Mouse (Mus musculus) layer of hippocampus, adult 9-11 months (tissue): Measurements from ENCODE around the gene Magi2.
"Not testable (repeated sequence)": the region's sequence is repeated elsewhere in the genome, so short reads cannot be mapped to it uniquely, and the experiment has no call there.

Experiments used
- DNase-seq: peaks from one replicate; pipeline ENCODE4 v3.0.0; 2022

Magi2 gene

DNA sequence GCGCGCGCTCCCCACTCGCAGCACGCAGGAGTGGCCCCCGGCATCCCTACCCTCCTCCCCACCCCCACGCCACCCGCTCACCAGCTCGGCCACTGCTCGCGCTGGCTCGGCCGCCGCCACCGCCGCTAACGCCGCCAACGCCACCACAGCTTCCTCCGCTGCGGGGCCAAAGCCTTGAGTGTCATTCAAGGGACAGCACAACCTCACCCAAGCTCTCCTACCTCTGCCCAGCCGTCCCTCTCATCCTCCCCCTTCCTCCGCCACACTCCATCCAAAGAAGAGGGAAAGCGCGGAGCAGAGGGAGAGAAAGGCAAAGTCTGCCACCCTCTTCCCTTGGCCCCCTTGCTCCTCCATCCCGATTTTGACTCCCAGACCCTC, at the start of gene Magi2:
TSS of gene Magi2 (plus strand) at position 171 of the 378 bp plus-strand sequence.
- DNase-seq, result no peak

DNA sequence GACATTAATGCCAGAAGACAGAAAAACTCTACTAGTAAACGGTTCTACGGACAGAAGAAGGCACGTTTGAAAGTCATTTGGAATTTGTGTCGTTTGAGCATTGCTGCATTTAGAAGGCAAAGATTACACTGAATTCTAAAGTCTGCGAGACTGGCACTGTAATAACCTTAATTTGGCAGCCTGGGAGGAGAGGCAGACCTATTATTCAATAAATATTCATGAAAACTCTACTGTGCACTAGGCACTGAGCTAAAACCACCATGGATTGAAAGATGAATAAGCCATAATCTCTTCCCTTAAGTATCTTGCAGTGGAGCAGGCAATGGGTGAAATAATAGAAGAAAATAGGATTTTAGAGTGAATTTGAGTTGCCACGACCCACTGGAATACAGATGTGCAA, 48.2 kb upstream of the Magi2 start:
- DNase-seq, result no peak

DNA sequence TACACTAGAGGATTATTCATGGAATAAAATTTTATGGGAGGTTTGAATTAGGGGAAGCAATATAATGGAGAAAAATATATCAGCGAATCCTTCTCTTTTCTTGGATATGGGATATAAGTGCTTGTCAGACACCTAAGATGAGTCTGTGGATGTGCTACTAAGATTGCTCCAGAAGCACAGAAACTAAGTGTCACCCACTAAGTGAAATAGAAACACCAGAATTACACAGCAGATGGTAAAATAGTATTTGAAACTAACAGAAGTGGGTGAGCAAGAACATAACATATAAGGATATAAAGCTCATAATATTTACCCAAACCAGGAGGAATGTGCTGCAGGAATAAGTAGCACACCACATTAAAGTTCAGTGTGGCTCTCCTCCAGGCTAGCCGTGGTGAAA, 40.7 kb upstream of the Magi2 start:
- DNase-seq, result no peak

DNA sequence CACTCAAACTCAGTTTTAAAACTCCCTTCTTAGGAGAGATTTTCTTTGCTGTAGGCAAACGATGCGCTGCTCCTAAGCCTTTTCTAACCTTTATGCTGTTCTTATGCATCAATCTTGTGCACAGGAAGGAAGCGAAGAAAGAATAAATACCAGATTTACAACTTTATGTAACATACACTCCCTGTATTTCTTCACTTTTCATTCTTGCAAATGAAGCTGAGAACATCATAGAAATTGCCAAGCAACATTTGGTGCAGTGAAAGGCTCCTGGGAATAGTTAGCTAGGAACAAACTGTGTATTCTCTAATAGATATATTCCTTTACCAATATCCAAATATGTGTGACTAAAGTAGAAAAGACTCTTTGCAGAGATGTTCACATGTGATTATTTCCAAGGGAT, 15.2 kb upstream of the Magi2 start:
- no peak for DNase-seq

DNA sequence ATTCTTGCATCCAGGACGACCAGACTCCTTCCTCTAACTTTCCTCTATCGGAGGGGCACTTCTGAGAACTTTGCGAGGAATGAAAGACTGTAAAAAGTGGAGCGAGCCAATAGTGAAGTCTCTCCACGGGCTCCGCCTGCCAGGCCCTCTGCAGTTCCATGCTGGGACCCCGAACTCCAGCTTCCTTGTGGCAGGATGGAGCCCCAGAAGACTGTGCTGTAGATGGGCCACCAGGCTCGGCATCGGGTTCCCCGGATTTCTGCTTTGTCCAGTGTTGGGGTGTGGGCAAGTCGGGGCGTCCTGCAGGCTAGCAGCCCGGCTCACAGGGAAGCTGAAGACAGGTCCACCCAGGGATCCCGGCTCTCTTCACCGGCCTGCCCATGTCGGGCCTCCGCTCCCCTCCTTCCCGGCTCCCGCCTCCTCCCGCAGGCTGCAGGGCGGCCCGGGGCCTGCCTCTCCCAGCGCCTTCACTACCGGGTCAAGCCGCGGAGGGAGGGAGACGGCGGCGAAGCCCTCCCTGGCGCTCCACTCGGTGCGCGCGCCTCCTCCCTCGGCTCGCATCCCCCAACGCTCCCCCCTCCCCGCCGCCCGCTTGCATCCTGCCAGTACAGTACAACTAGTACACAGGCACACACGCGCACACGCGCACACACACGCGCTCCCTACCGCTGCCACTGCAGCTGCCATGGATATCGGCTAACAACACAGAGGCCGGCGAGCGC, 531 bp upstream of the Magi2 start:
- DNase-seq, result peak; percentile 95

DNA sequence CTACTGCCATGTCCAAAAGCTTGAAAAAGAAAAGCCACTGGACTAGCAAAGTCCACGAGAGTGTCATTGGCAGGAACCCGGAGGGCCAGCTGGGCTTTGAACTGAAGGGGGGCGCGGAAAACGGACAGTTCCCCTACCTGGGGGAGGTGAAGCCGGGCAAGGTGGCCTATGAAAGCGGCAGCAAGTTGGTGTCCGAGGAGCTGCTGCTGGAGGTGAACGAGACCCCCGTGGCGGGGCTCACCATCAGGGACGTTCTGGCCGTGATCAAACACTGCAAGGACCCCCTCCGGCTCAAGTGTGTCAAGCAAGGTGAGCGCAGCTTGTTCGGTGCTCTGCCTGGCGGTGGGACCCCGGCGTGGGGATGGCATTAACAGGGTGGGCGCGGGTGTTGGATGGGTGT, 445 bp downstream of the Magi2 start:
- peak; percentile 29 for DNase-seq

DNA sequence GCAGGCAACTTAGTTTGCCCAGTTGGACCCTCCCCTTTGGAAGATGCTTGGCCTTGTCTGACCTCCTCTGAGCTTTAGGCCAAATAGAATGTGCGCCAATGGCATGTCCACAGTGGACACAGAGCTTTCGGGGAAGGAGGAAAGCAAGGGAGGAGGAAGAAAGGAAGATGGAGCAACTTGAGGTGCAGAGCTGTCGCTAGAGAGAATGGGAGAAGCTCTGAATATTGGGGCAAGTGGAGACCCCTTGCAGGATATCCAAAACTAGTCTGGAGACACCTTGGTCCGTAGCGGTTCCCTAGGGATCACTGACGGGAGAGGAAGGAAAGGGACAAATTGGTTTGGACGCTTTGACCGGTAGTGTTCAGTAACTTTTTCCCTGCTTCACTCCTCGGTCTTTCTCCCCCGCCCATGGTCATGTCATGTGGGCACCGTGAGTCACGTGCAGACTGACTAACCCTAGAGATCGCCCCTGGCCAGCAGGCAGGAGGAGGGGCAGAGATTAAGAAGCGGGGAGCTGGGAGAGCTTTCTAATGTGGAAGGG, 1.0 kb downstream of the Magi2 start:
- peak; percentile 66 for DNase-seq

DNA sequence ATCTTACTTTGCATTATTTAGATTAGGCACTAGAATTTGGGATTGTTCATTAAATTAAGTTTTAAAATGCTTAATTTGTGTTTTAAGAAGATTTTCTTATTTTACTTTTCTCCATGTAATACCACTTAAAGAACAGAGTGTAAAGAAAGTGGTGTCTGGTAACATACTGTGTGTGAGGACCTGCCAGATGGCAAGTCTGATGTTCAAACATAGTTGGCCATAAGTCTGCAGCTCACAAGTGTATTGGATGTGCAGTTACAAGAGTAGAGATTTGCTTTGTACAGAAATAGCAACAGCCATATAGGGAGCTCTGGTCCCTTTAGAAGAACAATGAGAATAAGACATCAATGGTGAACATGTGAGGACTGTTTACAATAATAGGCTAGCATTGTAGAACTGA, 15.0 kb downstream of the Magi2 start:
- DNase-seq, result peak; percentile 43

DNA sequence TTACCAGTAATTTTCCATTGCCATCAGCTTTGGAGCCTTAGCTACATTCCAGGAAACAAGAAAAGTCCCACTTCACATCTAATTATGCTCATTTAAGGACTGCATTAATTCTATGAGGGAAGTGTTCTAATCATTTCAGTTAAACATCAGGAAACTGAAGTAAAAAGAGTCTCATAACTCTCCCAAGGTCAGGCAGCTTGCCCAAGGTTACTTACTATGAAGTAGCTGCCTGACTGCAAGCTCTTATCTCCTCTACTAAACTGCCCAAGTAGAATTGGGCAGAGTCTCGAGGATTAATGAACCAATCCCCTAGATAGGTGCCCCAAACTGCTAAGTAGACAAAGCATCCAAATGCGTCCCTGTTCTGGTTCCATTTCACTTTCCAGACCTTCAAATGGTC, 19.6 kb downstream of the Magi2 start:
- no peak for DNase-seq

DNA sequence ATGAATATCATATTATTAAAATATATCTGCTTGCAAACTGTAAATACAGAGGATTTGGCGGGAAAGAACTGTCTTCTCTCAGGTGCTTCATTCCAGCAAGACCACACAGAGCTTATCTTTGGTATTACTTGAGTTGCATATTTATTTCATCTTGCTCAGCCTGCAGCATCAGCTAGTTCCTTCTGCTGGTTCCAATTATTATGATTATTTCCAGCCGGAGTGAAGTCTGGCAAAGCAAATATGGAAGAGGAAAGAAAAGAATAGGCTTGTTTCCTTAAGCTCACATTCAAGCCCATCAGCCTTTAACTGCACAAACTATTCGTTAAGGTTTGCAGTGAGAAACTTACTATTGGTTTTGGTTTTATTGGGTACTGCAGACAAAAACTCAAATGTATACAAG, 20.4 kb downstream of the Magi2 start:
- DNase-seq, result no peak

DNA sequence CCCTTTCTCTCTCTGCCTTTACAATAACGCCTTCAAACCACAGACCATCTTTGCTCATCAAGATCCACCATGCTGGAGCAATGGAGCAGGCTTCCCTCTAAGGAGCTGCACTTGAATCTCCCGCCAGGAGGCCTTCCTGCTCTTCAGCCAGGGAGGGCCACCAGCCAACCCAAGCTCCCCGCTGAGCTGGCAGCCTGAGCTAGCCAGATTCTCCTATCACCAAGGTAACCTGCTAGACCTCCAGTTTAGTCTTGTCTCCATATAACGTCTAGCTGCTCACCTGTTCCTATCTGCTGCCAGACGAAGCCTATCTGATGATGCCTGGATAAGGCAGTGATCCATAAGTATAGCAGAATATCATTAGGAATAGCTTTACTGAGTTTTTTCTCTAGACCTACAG, 36.0 kb downstream of the Magi2 start:
- DNase-seq, result no peak

DNA sequence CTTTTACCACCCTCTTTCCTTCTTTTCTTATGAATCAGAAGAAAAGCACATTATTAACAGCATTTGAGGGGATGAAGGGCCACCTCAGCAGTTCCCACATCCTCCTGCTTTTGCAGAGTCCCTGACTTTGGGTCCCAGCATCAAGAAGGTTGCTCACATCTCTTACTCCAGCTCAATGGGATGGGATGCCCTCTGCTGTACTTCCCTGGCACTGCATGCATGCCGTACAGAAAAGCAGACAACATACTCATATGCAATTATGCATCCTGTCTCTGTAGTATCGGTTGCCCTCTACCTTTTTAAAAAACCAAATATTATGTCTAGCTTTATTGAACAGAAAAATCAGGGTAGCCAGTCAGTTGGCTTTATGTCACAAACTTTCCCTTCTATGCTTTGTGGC, 37.8 kb downstream of the Magi2 start:
- no peak for DNase-seq

DNA sequence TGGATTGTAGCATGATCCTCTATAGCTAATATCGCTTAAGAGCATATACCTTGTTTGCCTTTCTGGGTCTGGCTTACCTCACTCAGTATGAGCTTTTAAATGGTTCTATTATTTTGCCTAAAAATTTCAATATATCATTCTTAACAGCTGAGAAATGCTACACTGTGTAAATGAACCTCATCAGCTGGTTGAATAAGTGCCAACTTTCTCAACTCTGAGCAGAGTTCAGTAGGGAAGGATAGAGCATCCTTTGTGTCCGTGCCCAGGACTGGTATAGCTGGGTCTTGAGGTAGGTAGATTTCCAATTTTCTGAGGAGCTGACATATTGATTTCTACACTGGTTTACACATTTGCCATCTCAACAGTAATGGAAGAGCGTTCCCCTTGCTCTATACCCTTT, 65.7 kb downstream of the Magi2 start:
- no peak for DNase-seq

DNA sequence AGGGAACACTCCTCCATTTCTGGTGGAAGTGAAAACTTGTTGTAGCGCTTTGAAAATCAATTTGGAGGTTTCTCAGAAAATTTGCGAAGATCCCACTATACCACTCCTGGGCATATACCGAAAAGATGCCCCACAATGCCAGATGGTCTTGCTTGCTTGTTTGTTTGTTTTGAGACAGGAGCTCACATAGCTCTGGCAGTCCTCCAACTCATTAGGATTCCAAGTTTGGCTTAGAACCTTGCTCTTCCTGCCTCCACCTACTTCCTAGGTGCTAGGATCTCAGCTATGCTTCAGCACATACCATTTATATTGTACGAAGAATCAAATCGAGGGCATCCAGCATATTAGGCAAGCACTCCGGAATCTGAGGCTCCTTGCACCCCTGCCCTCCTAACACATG, 79.8 kb downstream of the Magi2 start:
- no peak for DNase-seq

DNA sequence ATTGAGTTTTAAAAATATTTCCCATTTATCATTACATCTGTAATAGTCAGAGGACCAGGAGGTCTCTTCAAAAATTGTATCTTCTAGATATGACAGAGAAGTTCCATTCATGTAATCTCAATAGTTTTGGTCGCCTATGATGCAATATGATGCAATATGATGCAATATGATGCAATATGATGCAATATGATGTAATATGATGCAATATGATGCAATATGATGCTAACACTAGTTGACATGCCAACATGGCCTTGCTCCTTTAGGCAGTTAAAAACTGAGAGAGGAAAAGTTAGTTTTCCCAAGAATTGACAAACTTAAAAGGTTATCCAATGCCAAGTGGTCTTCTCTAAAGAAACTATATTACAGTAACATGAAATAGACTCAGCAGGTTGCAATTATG, 83.0 kb downstream of the Magi2 start:
- no peak for DNase-seq

DNA sequence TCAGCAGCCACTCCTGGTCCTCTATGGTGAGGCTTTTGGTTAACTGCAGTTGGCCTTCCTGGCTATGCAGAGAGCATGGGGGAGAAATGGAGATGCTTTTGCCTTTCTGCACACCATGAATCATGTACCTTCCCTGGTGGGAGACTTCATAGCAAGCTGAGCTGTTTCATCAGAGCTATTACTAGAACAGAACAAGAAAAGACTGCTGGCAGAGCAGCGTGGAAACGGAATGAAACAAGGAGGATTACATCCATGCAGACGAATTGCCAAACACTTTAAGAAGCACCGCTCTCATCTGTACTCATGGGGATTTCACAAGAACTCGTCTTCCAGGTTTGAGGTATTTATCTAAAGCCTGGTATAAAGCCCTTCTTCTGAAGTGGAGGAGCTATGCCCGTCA, 95.7 kb downstream of the Magi2 start:
- no peak for DNase-seq

DNA sequence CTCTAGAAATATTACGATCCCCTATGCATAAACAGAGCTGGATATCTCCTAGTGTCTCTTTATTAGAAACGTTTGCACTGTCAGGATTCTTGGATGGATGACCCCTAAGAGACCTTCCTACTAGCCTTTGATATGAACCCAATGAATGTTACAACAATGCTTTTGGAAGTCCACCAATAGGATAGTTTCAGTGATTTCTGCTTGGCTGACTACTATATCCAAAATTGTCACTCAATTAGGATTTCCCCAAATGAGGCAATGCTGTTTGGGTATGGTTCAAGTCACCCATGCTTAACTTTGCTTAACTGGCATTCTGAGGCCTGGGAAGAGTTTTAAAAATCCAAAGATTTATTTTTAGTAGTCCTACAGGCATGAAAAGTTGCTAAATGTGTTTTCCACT, 110.7 kb downstream of the Magi2 start:
- DNase-seq, result no peak

DNA sequence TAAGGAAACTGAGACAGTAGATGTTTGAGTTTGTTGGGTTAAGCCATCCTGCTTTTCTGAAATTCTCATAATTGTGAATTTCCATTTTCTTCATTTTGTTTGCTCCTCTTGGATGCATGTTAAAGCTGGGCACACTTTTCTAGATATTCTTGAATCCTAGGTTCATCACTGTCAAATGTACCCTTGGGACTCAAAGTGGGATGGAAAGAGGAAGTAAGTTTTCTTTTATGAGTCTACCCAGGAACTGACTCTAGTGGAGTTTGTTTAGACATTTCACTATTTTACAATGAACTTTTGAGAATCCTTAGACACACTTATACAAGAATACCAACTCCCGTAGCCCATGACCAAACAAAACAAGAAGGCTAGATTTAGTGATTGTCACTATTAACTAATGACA, 141.3 kb downstream of the Magi2 start:
- no peak for DNase-seq

DNA sequence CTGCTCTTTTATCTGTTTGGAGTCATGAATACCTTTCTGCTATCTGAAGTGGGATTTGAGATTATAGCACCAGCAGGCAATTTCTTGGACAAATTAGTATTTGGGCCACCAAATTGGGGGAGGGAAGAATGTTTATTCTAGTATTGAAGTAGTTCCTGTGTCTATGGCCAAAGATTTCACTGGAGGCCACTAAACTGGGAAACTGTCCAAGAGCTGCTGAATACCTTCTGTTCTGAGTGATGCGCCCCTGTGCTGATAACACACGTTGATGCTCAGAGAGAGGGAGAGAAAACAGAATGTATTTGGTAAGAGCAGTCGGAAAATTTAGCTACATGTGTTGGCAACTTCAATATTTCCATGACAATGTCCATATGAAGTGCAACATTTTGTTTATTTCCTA, 169.0 kb downstream of the Magi2 start:
- no peak for DNase-seq

DNA sequence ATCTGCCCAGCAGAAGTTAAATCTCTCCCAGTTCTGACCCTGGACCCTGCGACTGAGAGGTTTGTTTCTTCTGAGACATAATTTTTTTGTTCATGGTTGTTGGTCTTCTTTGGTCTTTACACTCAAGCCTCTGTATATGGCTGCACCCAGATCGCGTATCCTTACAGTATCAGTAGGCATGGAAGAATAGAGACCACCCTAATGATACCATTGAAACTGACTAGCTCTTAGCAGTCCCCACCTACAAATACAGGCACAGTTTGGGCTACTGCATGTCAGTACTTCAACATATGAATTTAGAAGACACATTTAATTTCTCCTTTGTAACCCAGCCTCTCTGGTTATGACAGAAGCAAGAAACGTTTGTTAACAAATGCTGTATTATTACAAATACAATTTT, 173.5 kb downstream of the Magi2 start:
- DNase-seq, result no peak

DNA sequence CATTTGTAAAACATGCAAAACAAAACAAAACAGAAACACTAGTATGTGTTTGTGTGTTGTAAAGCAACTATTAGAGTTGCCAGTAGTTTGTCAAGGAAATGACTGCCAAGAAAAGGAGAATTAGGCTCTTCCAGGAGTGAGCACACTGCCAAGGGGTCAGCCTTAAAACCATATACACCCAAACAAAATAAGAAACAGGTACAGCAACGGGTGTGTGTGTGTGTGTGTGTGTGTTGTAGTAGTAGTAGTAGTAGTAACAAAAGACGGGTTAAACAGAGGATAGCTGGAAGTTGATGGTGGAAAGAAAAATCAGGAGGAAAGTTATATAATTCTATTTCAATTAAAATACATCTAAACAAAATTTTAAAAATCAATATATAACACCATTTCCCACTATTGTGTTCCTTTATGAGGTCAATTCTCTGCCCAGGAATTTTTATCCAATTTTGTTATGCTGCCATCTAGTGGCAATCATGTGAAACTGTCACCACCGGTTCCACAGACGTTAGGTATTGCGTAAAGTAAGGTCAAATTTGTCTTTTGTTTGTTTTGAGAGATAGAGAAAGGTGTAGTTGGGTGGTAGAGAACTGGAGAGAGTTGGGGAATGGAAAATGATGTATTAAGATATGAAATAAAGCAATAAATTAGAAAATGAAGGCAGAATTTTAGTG, 174.0 kb downstream of the Magi2 start:
- no peak for DNase-seq

DNA sequence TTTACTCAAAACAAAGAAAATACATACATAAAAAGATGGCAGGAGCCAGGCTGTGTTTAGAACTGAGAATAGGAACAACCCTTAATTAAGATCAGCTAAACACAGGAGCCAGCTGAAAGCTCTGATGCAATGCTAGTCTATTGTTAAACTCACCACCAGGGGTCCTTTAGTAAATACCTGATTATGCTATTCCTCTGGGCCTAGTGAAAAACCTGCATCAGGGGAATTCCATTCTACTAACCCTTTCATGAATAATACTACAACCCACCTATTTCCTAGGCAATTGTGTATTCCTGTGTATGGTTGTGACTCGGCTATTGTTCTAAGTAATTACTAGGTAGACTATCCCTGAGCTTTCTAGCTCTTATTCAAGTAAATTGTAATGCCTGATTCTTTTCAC, 177.4 kb downstream of the Magi2 start:
- not testable (repeated sequence) for DNase-seq

DNA sequence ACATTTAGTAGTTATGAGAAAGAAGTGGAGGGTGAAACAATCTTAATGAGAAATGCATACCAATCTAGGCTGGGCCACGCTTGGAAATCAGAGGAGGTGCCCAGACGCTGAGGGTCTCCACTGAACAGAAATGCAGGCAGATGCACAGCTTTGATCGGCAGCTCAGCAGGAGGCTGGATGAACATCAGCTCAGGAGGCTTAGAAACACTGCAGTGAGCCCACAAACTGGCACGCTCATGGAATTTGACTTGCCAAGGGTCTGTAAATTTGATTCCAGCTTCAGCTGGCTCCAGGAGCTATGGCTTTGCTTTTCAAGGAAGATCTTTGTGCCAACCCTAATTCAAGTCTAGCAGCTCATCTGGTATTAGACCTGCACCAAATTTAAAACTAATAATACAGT, 187.7 kb downstream of the Magi2 start:
- no peak for DNase-seq

DNA sequence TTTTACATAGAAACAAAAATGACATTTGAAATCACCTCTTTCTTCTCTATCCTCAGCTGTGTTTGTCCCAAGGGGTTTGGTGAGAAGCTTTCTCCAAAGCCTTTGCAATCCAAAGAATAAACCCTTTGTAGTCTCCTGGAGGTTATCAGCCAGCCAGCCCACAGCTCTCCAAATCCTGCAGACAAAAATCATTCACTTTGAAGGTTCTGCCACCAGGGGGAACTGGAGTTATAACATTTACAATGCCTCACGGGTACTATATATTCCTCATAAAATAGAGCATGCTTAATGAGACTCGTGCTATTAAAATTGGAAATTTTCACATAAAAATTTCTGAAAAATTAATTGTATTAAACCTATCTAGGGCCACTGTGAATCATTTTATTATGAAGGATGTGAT, 202.5 kb downstream of the Magi2 start:
- DNase-seq, result peak; percentile 66

DNA sequence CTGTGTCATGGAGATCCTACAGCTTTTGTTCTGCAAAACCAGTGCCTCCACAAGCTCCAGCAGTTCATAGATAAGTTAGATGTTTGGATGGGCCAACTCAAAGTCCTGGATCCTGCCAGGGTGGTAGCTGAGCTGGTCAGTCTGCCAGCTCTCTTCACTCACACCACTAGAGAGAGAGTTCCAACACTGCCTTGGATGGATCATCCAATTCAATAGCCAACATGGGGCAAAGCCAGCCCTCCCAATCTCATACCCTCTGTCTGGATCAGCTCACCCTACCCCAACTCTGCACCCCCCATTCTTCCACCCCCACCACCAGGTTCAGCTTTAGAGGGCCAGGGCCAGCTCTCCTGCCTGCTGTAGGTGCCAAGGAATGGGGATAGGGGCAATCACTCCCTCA, 235.7 kb downstream of the Magi2 start:
- DNase-seq, result no peak
